Mouse (Mus musculus): ENCODE data around the gene Pitx3. TPM values are rescaled to one million over a fixed set of nuclear protein-coding genes. Genes with fewer than 3 reads are reported as not detected.
"Not testable (repeated sequence)": the region's sequence is repeated elsewhere in the genome, so short reads cannot be mapped to it uniquely, and the experiment has no call there.

Pitx3 gene
- polyA plus RNA-seq, 1 experiment from 2014 or later: 10.5 TPM

GRCm38 (mm10) chr19:46136639-46137580 lies 11.2 kb downstream of the Pitx3 start:
- H3K9ac ChIP-seq (ENCODE audit: low read depth, low read length): 0 out of 2 replicates have a peak overlapping the region, but pooled peaks have one; percentile 57
- no peaks in the 10 kb centered on the region for H3K36me3 ChIP-seq (ENCODE audit: control insufficient read depth, insufficient read depth, low read length)
- DNase-seq (ENCODE audit: low spot score): peak; percentile 43
- H3K4me2 ChIP-seq (ENCODE audit: low read depth, low read length): peak overlapping the region; percentile 99
- no peak overlapping the region for H3K27ac ChIP-seq (replicated peaks; ENCODE audit: low read depth, low read length)
- H3K4me1 ChIP-seq (ENCODE audit: control insufficient read depth, insufficient read depth, low read length): peaks cover 11% of the 10 kb centered on the region
- no peaks in the 10 kb centered on the region for H3K9me3 ChIP-seq (ENCODE audit: control insufficient read depth, low read length)
- WGBS: 3% methylated on average over 25 of the region's 49 CpGs
- ATAC-seq (ENCODE audit: low read depth): peak; percentile 20; the same call in 1 of the 2 replicates
- H3K27me3 ChIP-seq (replicated peaks; ENCODE audit: control insufficient read depth, insufficient read depth, low read length): peaks cover 71% of the 10 kb centered on the region
- H3K4me3 ChIP-seq (ENCODE audit: low read depth, low read length): peak overlapping the region; percentile 53

- H3K4me2 ChIP-seq (ENCODE audit: low read depth, low read length): peak overlapping the region; percentile 99
- H3K27ac ChIP-seq (replicated peaks; ENCODE audit: low read depth, low read length): no peak overlapping the region
- DNase-seq (ENCODE audit: low spot score): peak; percentile 50
- H3K9ac ChIP-seq (ENCODE audit: low read depth, low read length): peak overlapping the region; percentile 57
- under 1% methylated on average over 61 of the region's 79 CpGs for WGBS
- H3K36me3 ChIP-seq (ENCODE audit: control insufficient read depth, insufficient read depth, low read length): no peaks in the 10 kb centered on the region
- peak; percentile 39 for ATAC-seq (ENCODE audit: low read depth)
- peaks cover 11% of the 10 kb centered on the region for H3K4me1 ChIP-seq (ENCODE audit: control insufficient read depth, insufficient read depth, low read length)
- H3K9me3 ChIP-seq (ENCODE audit: control insufficient read depth, low read length): no peaks in the 10 kb centered on the region
- H3K4me3 ChIP-seq (ENCODE audit: low read depth, low read length): peak overlapping the region; percentile 53
- peaks cover 77% of the 10 kb centered on the region for H3K27me3 ChIP-seq (replicated peaks; ENCODE audit: control insufficient read depth, insufficient read depth, low read length)
Measured at GRCm38 (mm10) chr19:46135789-46136638, 12.1 kb downstream of the Pitx3 start.

GRCm38 (mm10) chr19:46135297-46135696 lies 12.8 kb downstream of the Pitx3 start:
- peak; percentile 85 for ATAC-seq (ENCODE audit: low read depth)
- Histone ChIP-seq H3K4me2 (ENCODE audit: low read depth, low read length) (peak overlapping the region; percentile 99), H3K4me3 (ENCODE audit: low read depth, low read length) (peak overlapping the region; percentile 53), H3K27me3 (replicated peaks; ENCODE audit: control insufficient read depth, insufficient read depth, low read length) (peaks cover 84% of the 10 kb centered on the region), H3K9me3 (ENCODE audit: control insufficient read depth, low read length) (no peaks in the 10 kb centered on the region), H3K9ac (ENCODE audit: low read depth, low read length) (0 out of 2 replicates have a peak overlapping the region, but pooled peaks have one; percentile 57), H3K36me3 (ENCODE audit: control insufficient read depth, insufficient read depth, low read length) (no peaks in the 10 kb centered on the region), H3K27ac (replicated peaks; ENCODE audit: low read depth, low read length) (no peak overlapping the region), H3K4me1 (ENCODE audit: control insufficient read depth, insufficient read depth, low read length) (peaks cover 11% of the 10 kb centered on the region)
- 2% methylated on average over 12 of the region's 12 CpGs for WGBS
- DNase-seq (ENCODE audit: low spot score): peak; percentile 90

- ATAC-seq (ENCODE audit: low read depth): no peak
- WGBS: 39% methylated on average over 6 of the region's 6 CpGs
- H3K4me1 ChIP-seq (ENCODE audit: control insufficient read depth, insufficient read depth, low read length): peaks cover 11% of the 10 kb centered on the region
Measured at GRCm38 (mm10) chr19:46132577-46132976, 15.5 kb downstream of the Pitx3 start.

GRCm38 (mm10) chr19:46131694-46132525 lies 16.2 kb downstream of the Pitx3 start, which contains the start of gene Elovl3:
Elovl3 (plus strand) TSS chr19:46131897.
- ATAC-seq (ENCODE audit: low read depth) (peak; percentile 69), DNase-seq (ENCODE audit: low spot score) (peak; percentile 65)
- Histone ChIP-seq H3K4me3 (ENCODE audit: low read depth, low read length) (peak within 1 kb of the TSS; percentile 27), H3K27ac (replicated peaks; ENCODE audit: low read depth, low read length) (no peak within 1 kb of the TSS), H3K4me2 (ENCODE audit: low read depth, low read length) (peak within 1 kb of the TSS; percentile 50), H3K4me1 (ENCODE audit: control insufficient read depth, insufficient read depth, low read length) (peaks cover 10% of the 10 kb centered on the region), H3K9ac (ENCODE audit: low read depth, low read length) (no peak within 1 kb of the TSS), H3K9me3 (ENCODE audit: control insufficient read depth, low read length) (no peaks in the 10 kb centered on the region), H3K27me3 (replicated peaks; ENCODE audit: control insufficient read depth, insufficient read depth, low read length) (peaks cover 65% of the 10 kb centered on the region), H3K36me3 (ENCODE audit: control insufficient read depth, insufficient read depth, low read length) (no peaks in the 10 kb centered on the region)
- WGBS: 5% methylated on average over 27 of the region's 31 CpGs

More at GRCm38 (mm10) chr19:46132577-46132976, 15.5 kb downstream of the Pitx3 start:
- Histone ChIP-seq H3K36me3 (ENCODE audit: control insufficient read depth, insufficient read depth, low read length) (no peaks in the 10 kb centered on the region), H3K9ac (ENCODE audit: low read depth, low read length) (no peak overlapping the region), H3K27me3 (replicated peaks; ENCODE audit: control insufficient read depth, insufficient read depth, low read length) (peaks cover 71% of the 10 kb centered on the region), H3K4me3 (ENCODE audit: low read depth, low read length) (no peak overlapping the region), H3K27ac (replicated peaks; ENCODE audit: low read depth, low read length) (no peak overlapping the region), H3K9me3 (ENCODE audit: control insufficient read depth, low read length) (no peaks in the 10 kb centered on the region), H3K4me2 (ENCODE audit: low read depth, low read length) (no peak overlapping the region)
- DNase-seq (ENCODE audit: low spot score): no peak

- H3K27me3 ChIP-seq (replicated peaks; ENCODE audit: control insufficient read depth, insufficient read depth, low read length): peaks cover 58% of the 10 kb centered on the region
- ATAC-seq (ENCODE audit: low read depth): no peak
Measured at GRCm38 (mm10) chr19:46131283-46131682, 16.8 kb downstream of the Pitx3 start.

GRCm38 (mm10) chr19:46129737-46130136 lies 18.4 kb downstream of the Pitx3 start:
- DNase-seq (ENCODE audit: low spot score): not testable (repeated sequence)
- WGBS: 78% methylated on average over 6 of the region's 6 CpGs

More at GRCm38 (mm10) chr19:46131283-46131682, 16.8 kb downstream of the Pitx3 start:
- no peaks in the 10 kb centered on the region for H3K9me3 ChIP-seq (ENCODE audit: control insufficient read depth, low read length)
- H3K4me3 ChIP-seq (ENCODE audit: low read depth, low read length): peak overlapping the region; percentile 27
- peaks cover 4% of the 10 kb centered on the region; the same call in 1 of the 2 replicates for H3K4me1 ChIP-seq (ENCODE audit: control insufficient read depth, insufficient read depth, low read length)
- DNase-seq (ENCODE audit: low spot score): no peak
- WGBS: 15% methylated on average over 6 of the region's 8 CpGs
- H3K27ac ChIP-seq (replicated peaks; ENCODE audit: low read depth, low read length): no peak overlapping the region
- no peak overlapping the region for H3K9ac ChIP-seq (ENCODE audit: low read depth, low read length)
- H3K4me2 ChIP-seq (ENCODE audit: low read depth, low read length): peak overlapping the region; percentile 50
- H3K36me3 ChIP-seq (ENCODE audit: control insufficient read depth, insufficient read depth, low read length): no peaks in the 10 kb centered on the region

More at GRCm38 (mm10) chr19:46129737-46130136, 18.4 kb downstream of the Pitx3 start:
- not testable (repeated sequence) for H3K4me2 ChIP-seq (ENCODE audit: low read depth, low read length); H3K4me1 ChIP-seq (ENCODE audit: control insufficient read depth, insufficient read depth, low read length); H3K27ac ChIP-seq (replicated peaks; ENCODE audit: low read depth, low read length); H3K4me3 ChIP-seq (ENCODE audit: low read depth, low read length); H3K36me3 ChIP-seq (ENCODE audit: control insufficient read depth, insufficient read depth, low read length); ATAC-seq (ENCODE audit: low read depth); H3K9me3 ChIP-seq (ENCODE audit: control insufficient read depth, low read length); H3K9ac ChIP-seq (ENCODE audit: low read depth, low read length)
- H3K27me3 ChIP-seq (replicated peaks; ENCODE audit: control insufficient read depth, insufficient read depth, low read length): peaks cover 44% of the 10 kb centered on the region
